Mouse (Mus musculus): ENCODE data around the gene Nhlh2.

Gene Nhlh2

DNA sequence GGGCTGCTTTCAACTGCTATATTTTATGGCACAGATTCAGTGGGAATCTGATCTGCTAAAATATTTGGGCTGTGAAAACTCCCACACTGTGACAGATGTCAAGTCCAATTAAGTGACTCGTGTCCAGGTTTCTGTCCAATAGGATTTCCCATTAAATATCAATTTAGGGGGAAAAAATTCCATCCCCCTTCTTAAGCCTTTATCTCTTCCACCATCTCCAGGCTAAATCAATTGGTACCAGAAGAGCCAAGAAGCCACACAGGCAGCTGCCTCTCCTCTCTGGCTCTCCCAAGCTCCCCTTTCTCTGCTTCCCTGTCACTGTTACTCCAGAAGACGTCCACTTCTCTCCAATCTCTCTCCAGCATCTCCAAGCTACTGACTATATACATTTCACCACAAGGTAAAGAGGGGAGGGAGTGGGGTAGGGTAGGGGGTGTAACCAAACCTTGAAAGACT is at the start of gene Nhlh2:
Gene Nhlh2, plus strand, starts transcription at position 151 of the 456 bp plus-strand sequence.
- DNase-seq (ENCODE audit: low spot score in 2 of 2): no peak

DNA sequence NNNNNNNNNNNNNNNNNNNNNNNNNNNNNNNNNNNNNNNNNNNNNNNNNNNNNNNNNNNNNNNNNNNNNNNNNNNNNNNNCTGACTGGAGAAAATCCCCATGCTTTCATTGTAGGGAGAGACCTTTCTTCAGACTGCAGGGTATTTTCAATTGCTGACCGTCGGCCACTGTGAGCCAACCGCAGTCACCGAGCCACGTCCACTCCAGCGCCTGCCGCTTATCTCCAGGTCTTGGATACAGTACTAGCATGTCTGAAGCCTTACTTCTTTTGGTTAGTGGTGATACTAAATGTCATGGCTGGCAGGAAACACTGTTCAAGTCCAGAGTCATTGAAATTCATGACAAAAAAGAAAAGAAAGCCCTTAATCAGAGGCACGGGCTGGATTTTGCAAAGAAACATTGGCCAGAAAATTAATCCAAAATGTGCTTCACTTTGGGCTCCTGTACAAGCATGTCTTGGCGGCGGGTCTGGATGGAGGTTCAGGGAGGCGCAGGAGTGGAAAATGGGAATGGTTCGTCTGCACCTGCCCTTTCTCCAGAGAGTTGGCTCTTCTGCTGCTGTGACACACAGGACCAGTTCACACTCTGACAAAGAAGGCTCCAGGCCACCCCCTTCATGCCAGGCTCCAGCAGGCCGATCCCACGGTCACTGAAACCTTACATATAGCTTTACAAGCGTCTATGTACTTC is 48.6 kb upstream of the Nhlh2 start:
- DNase-seq (ENCODE audit: low spot score in 2 of 2): no peak

DNA sequence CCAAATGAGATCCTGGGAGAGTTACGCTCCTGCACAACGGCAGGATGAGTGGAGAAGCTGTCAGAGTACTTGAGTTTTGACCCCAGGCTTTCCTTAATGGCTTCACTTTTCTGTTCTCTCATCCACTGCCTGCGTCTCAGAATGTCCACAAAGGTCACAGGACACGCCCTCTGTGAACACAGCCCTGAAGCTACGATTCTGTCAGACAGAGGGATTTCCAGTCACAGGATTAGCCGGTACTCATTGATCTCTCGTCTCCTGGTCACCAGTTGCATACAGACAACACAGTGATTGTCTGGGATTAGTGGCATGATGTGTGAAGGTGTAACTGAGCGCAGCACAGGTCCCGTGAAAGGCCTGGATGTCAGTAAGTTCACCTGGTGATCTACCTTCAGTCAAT is 46.4 kb upstream of the Nhlh2 start:
- no peak for DNase-seq (ENCODE audit: low spot score in 2 of 2)

DNA sequence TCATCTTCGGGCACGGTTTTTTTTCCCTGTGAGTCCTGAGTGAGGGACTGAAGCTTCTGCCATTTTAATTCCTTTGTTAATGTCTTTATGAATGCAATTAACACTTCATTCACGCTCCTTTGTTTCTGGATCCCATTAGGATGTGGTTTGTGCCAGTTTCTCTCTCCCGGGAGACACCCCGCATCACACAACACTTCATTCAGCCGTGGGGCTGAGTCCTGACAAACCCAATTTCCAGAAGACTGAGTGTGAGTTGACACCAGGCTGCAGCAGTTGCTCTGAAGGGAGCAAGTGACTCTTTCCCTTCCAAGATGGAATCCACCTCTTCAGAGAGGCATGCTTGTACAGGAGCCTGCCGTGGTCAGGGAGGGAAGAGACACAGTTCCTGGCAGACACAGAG is 45.5 kb upstream of the Nhlh2 start:
- no peak for DNase-seq (ENCODE audit: low spot score in 2 of 2)

DNA sequence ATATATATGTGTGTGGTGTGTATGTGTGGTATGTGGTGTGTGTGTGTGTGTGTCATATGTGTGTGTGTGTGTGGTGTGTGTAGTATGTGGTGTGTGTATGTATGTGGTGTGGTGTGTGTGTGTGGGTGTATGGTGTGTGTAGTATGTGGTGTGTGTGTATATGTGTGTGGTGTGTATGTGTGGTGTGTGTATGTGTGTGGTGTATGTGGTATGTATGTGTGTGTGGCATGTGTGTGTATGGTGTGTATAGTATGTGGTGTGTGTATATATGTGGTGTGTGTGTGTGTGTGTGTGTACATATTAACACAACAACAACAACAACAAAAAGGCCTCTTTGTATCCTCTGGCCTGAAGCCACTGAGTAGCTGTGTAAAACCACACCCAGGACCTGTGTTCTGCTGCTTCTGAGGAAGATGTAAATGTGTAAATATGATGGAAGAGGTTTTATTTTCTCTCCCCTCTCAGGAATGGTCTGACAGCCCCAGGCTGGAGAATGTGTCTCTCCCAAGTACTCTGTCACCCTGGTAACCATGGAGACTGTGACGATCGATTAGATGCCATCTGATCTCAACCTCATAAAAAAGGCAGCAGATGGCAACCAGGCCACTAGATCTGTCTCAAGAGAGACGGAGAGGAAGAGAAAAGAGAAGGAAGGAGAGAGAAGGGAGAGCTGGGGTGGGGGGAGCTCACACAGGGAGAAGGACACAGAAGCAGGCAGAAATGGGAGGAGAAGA is 42.9 kb upstream of the Nhlh2 start:
- DNase-seq (ENCODE audit: low spot score in 2 of 2): no peak

DNA sequence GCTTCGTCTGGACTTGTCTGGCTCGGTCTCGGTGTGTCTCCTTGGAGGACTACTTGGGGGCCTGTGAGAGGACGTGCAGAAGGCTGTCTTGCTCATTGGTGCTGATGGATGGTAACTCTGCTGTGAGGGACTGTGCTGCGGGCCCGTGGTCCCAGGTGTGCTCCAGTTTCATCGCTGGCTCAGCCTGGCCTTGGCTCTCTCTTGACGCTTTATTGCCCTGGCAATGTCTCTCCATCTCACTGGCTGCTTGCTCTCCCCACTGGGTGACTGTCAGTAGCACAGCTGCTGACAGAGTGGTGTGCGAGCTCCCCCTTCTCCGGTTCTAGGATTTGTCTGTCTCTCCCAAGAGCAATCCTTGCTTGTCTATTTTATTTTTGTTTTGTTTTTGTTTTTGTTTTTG is 34.5 kb upstream of the Nhlh2 start:
- DNase-seq (ENCODE audit: low spot score in 2 of 2): no peak

DNA sequence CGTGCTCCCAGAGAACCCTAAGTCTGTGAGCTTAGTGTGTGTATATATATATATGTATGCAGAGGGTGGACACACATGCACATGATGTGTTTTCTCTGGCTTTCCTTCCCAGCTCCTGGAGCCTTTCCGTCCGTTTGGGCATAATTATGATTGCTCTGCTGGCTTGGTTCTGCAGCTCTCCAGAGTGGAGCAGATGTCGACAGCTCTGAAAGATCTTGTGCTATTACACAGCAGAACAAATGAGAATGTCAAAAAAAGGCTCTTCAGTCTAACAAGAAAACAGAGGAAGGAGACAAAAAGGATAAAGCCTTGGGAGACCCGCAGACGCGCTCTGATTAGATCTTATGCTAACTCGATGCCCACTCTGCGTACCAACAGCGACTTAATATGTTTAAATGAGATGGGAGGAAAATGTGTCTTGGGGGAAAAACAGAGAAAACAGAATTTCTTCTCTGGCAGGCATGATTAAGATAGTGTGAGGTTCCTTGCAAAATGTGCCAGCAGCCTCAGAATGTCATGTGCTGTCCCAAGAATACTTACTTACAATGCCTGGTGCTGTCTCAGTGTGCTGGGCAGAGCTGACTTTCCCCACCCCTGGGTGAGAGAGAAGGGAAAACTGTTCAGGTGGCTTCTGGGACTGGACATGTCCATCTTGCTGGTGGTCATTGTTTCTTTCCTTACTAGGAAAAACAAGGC is 31.4 kb upstream of the Nhlh2 start:
- no peak for DNase-seq (ENCODE audit: low spot score in 2 of 2)

DNA sequence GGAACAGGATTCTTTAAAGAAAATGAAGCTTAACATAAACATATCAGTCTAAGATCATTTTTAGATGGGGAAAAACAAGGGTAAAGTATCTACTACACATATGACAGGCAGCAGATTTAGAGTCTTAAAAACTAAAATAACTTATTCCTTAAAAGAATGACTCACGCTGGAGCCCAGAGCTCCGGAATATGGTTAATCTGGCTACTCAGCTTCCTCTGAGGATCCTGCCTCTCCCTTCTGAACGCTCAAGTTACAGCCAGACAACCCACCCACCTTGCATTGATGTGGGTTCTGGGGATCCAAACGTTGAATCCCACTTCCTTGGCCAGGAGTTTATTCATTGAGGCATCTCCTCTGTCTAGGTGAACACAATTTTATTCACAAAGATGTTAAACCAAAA is 26.0 kb upstream of the Nhlh2 start:
- no peak for DNase-seq (ENCODE audit: low spot score in 2 of 2)

DNA sequence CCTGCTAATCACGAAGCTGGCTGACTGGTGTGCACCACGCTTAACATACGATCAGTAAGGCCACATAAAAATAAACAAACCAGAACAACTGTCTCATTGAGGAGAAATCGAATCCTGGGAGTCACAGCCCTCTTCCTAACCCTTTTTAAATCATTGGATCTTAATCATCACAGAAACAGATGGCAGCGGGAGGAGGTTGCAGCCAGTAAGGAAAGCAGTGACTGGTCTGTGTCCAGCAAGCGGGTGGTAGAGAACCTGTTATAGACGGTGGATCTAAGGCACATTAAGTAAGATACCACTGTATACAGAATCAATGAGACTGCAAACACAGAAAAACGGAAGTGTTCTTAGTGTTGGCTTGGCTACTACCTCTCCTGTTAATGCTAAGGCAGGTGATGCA is 24.2 kb upstream of the Nhlh2 start:
- DNase-seq (ENCODE audit: low spot score in 2 of 2): no peak

DNA sequence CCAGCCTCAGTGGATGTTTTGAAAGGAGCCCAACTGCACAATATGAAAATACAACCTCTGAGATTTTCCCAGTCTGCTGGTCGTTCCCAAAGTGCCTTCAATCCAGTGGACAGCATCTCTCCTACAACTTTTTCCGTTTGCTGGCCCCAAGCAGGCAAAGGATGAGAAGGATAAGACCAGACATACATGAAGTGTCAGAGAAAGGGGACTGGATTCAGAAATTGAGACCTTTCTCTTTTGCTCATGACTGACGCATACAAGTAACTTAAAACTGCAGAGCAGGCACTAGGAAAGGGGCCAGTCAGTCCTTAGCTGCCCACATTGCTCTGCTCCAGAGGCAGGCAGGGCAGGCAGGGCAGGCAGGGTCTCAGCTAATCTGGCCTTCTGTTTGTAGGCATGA is 19.7 kb upstream of the Nhlh2 start:
- DNase-seq (ENCODE audit: low spot score in 2 of 2): no peak

DNA sequence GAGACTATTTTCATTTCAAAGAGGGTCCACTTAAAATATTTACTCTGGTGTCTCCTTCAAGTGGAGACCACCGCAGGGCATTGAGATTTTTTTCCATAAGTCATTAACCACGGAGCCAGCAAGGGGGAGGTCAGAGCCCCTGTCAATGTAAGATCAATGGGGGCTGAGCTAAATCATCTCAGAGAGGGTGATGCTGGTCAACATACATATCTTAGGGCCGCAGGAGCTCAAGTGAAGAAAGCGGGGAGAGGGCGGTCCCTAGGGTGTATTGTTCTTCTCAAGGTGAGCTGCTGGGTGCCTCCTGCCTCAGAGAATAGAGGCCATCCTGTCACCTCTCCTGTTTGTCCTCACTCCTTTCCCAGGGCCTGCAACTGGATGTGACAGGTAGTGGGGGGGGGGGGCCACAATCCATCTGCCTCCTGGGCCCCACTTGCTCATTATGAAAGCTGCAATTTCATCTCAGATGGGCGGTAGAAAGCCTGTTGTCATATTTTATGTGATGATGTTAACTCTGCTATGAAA is 18.8 kb upstream of the Nhlh2 start:
- no peak for DNase-seq (ENCODE audit: low spot score in 2 of 2)

DNA sequence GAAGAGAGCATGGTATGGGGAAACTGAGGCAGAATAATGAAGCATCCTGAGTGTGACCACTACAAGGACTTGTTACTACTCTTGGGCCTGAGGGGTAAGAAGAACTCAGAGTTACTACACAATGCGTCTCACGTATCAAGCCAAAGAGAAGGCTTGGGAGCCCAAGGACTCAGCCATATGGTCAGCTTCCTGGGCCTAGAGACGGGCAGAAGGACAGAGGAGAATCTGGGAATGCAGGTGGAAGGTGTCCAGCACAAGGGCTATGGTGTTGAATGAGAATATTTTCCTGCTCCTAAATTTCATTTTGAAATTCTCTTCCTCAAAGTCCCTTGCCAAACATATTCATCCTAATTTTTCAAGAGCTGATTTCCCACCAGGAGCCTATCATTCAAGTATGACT is 12.0 kb upstream of the Nhlh2 start:
- no peak for DNase-seq (ENCODE audit: low spot score in 2 of 2)

DNA sequence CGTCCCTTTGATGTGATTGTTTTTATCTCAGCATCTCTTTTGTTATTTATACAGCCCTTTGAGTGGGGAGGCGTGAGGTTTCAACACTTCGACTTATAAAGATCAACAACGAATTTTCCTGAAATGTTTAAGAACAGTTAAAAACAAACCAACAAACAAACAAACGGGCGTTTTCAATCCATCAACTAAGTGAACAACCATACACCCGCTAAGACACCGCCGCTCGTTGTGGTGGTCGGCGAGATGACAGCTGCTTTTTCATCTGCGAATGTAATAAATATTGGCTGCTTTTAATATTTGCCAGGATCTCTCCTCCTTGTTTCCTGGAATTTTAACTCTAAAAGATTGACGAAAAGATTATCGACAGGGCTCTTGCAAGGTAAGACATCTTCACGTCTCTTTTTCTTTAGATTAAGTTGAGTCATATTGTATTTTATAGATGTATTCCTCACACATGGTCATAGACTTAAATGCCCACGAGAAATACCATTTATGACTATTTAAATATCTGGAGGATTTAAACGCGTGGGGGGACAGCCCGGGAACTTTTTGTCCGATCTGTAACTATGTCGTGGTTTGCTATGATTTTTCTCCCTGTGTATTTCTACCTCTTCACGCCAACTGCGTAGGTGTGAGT is 923 bp downstream of the Nhlh2 start:
- DNase-seq (ENCODE audit: low spot score in 2 of 2): no peak

DNA sequence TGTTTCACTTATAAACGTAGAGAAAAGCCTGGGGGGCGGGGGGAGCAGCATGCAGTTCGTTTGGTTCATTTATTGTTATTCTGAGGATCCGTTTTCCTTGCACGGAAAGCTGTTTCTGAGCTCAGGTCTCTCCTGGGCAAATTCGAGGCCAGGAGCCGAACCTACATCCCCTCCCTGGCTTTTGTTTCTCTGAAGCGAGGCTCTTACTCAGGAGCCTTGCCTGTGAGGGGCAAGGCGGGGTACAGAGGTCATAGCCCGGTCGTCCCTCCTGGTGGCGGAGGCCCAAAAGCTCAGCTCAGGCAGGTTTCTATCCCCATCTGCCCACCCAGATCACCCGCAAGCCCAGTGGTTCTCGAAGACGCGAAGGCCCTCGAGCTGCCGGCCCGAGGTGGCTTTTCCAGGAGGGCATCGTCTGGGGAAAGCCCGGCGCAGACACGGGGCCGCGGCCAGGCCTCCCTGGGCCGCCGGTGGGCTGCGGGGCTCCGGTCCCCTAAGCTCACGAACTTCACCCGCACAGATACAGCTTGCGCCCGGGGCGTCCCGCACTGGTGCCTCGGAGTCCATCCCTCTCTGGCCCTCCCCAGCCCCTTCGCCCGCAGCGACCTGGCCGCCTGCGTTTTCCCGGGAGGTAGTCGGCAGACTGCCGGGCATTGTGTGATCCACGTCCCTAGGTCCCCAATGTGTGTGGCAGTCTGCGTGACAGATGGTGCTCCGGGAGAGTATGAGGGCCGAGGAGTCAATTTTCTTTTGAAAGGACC is 1.6 kb downstream of the Nhlh2 start:
- DNase-seq (ENCODE audit: low spot score in 2 of 2): no peak

DNA sequence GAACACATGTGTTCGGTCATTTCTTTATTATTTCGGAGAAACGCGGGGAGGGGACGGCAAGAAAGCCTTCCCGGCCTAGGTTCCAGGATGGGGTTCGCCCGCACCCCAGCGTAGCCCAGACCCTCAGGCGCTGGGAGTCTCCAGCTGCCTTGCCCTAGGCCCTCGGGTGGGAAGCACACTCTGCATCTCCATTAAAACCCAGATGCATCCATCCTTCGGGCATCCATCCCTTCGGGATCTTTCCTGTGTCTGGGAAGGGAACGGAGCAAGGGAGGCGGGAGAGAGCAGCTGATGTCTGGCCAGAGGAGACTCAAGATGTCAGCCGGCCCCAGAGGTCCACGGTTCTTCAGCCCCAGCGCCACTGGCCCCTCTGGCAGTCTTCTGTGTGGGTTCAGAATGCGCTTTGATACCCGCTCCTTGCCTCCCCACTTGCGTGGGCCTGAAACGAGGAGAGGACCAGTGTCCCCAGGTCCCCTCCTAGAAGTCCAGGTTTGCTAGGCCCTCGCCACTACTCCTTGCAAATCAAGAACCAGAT is 2.3 kb downstream of the Nhlh2 start:
- peak in 1 of 2 experiments; percentile 16 for DNase-seq (ENCODE audit: low spot score in 2 of 2)

DNA sequence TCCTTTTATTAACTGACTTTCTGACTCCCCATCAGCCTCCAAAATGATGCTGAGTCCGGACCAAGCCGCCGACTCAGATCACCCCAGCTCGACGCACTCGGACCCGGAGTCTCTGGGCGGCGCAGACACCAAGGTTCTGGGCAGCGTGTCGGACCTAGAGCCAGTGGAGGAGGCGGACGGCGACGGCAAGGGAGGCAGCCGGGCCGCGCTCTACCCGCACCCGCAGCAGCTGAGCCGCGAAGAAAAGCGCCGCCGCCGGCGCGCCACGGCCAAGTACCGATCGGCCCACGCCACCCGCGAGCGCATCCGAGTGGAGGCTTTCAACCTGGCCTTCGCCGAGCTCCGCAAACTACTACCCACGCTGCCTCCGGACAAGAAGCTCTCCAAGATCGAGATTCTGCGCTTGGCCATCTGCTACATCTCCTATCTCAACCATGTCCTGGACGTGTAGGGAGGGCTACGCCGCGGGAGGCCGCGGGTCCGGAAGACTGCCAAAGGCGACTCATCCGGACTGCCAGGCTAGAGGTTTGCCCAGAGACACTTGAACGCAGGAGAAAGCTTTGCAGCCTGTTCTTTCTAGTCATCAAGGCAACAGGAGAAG is 2.8 kb downstream of the Nhlh2 start:
- DNase-seq (ENCODE audit: low spot score in 2 of 2): peak in 1 of 2 experiments; percentile 27

DNA sequence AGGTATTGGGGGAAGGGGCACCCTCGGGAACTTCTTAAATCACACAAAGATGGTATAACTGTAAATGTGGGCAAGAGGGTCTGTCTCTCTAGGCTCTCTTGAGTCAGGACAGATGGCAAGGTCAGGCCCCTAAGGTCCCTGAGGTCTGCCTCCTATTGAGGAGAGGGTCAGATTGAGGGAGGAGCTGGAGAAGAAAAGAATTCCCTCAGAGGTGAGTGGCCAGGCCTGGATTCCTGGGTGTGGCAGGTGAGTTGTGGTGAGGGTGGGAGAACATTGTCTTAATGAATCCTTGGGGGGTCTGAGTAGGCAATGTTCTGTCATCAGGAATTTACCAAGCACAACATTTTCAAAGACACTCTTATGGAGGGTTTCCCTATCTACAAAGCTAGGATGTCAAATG is 10.7 kb downstream of the Nhlh2 start:
- no peak for DNase-seq (ENCODE audit: low spot score in 2 of 2)

DNA sequence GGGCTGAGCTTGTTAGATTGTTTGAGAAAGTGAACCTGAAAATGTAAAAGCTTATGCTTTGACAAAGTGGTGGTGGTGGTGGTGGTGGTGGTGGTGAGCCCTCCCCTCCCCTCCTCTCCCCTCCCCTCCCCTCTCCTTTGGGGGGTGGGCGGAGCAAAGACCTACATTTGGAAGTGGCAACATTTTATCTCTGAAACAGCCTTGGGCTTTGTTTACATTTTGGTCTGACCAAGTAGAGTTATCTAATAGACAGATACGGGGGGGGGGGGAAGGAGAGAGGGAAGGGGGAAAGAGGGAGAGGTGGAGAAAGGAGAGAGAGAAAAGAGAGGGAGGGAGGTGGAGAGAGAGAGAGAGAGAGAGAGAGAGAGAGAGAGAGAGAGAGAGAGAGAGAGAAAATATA is 12.8 kb downstream of the Nhlh2 start:
- no peak for DNase-seq (ENCODE audit: low spot score in 2 of 2)

DNA sequence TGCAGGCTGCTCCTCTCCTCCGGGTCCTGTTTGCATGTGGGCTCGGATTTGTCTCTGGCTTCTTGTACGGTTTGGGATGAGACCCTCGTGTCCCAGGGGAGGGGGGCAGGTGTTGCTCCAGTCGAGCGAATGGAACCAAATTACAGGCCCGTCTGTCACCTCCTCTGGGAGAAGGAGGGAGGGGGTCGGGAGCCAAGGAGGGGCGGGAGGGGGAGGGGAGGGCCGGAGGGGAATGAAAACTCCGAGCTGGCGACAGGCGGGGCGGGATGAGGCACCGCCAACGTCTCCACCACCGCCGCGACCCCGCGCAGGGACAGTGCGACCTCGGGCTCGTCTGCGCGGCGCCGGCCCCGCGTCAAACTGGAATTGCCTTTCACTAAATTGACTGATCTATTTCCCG is 13.5 kb downstream of the Nhlh2 start:
- no peak for DNase-seq (ENCODE audit: low spot score in 2 of 2)

DNA sequence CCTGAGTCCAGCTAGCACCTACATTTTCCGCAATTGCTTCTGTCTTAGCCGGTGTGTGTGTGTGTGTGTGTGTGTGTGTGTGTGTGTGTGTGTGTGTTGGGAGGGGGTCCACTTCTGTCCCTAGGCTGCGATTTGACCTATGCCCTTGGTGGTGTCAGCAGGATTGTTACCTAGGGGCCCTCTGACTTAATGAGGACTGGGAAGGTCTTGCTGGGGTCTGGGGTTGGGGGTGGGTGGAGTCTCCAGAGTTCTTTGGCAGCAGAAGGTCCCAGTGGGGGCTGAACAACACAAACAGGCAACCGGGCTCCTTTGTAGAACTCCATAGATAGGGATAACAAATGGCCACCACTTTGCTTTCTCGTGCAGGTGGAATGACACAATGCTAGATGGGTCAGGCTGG is 14.0 kb downstream of the Nhlh2 start:
- no peak for DNase-seq (ENCODE audit: low spot score in 2 of 2)

DNA sequence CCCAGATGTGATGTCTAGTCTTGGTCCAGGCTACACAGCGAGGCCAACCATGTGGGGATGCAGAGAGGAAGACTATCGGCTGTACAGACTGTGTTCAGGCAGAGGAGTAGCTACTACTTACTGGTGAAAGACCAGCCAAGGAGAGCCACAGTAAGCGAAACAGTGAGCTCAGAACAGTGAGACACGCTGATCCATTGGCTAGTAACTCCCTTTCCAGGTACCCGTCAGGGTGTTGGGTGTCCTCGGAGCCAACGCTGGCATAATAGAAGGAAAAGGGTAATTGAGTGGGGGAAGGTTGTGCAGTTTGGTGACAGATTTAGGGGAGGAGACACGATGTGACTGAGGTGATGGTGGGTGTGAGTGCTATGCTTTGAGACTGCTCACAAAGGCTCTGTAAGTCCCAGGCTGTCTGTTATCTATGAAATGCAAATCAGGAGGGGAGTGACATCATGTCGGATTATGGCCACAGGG is 15.1 kb downstream of the Nhlh2 start:
- DNase-seq (ENCODE audit: low spot score in 2 of 2): no peak
